Mouse (Mus musculus) R1 (cell line): Measurements from ENCODE around the gene Itgbl1.

Source experiments
- DNase-seq: peaks from one replicate; pipeline ENCODE4 v3.0.0-alpha.2; 2018; ENCODE audit warnings: low read depth, low spot score

Gene Itgbl1

DNA sequence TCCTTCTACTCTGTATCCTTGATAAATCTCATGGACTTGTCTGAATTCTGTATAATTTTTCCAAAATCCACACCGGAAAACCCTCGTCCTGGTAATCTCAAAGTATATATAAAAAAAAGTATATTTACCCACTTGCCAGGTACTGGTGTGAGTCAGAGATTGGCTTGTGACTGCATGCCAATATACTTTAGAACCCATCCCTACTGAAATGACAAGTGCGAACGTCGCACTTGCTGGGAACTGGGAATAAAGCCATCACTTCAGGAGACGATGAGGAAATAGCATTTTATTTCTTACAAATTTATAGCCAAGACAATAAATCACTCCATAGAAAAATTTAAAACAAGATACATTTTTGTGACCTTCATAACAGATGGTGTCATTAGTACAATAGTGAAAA is 308.2 kb downstream of the Itgbl1 start:
- no peak for DNase-seq

DNA sequence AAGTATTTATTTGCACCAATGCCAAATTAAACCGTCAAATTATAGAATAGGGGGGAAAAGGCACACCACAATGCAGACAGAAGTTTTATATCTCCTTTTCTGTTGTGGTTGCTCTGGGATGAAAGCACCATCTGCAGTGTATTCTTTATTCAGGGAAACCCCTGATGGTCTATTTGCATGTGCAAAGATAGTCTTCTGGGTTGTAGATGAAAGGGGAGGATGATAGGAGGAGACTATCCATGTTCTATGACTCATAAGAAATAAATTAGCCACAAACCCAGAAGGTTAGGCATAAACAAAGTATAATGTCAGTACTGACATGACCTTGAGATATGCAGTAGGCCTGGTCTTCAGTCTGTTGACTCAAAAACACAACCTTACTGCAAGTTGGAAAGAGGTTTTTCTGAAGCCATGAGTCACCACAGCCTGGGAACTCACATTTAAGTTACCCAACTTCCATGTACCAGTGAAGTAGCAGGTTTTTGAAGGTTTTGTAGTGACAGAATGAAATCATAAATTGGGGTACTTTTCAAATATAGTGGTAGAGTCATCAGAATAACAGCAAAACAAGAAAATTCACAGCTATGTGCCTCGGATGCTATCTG is 330.9 kb downstream of the Itgbl1 start:
- peak; percentile 21 for DNase-seq
